Mouse (Mus musculus): Measurements from ENCODE around the gene Kcnip4.

- no peak for TF ChIP-seq CTCF (IDR thresholded peaks at IDR 0.05 in 2 of 3, conservative IDR thresholded peaks at IDR 0.05 in 1 of 3; ENCODE audit: control insufficient read depth in 1 of 3, insufficient read depth in 1 of 3, low read depth in 2 of 3, low read length in 3 of 3, poor library complexity in 1 of 3, severe bottlenecking in 1 of 3)
- no peak for TF ChIP-seq USF1 (IDR thresholded peaks at IDR 0.05; ENCODE audit: low read depth, low read length)
- no peak for TF ChIP-seq MAZ (IDR thresholded peaks at IDR 0.05; ENCODE audit: low read depth, low read length)
- TF ChIP-seq ZNF384 (IDR thresholded peaks at IDR 0.05; ENCODE audit: low read depth, low read length): no peak
Observed at GRCm38 (mm10) chr5:48419741-48420140, 1105.0 kb downstream of the Kcnip4 start.

Data from MEL (cell line).